Comparison of ENCODE assay signal across 15 mouse cellular contexts in genomic region chr6:111625501-111625900, GRCm38 (mm10).
"Had no signal": no experiment of that assay in that cellular context is flagged by ENCODE, and none has a peak within 500 bp of the region (broad histone marks: within the 10 kb centered on the region; RNA-seq: fewer than 3 reads in every experiment).

No protein-coding gene starts in this region.

- H3K4me1 ChIP-seq: neural tube, embryonic 15.5 days; stomach, embryonic 15.5 days had no signal

- H3K36me3 ChIP-seq: neural tube, embryonic 15.5 days; stomach, embryonic 15.5 days had no signal

- H3K4me3 ChIP-seq: neural tube, embryonic 15.5 days; stomach, embryonic 15.5 days had no signal

- DNase-seq: retina, postnatal 1 day; right cerebral cortex, adult 18-20 months; right cerebral cortex, postnatal 14 days; right cerebral cortex, postnatal 25 days; right cerebral cortex, postnatal 4 days; spleen, adult 18-20 months; thymus, adult 18-20 months; thymus, adult 2 months; thymus, postnatal 14 days; thymus, postnatal 25 days; thymus, postnatal 36 days; thymus, postnatal 4 days had no signal

- H3K27me3 ChIP-seq: neural tube, embryonic 15.5 days; stomach, embryonic 15.5 days had no signal

- H3K27ac ChIP-seq: neural tube, embryonic 15.5 days; stomach, embryonic 15.5 days; stomach, postnatal 0 days had no signal

- H3K9me3 ChIP-seq: neural tube, embryonic 15.5 days; stomach, embryonic 15.5 days had no signal
